Mouse (Mus musculus) right cerebral cortex, postnatal 14 days (tissue): ENCODE data around the gene Rmdn3.

Source experiments
- DNase-seq: peaks from one replicate; pipeline ENCODE4 v3.0.0; 2022

Gene Rmdn3

GRCm38 (mm10) chr2:119156681-119157572 is at the start of gene Rmdn3:
Gene Rmdn3 (minus strand): TSS chr2:119157034.
- DNase-seq = peak; percentile 96

- DNase-seq = no peak
These were observed 47.1 kb upstream of the Rmdn3 start for GRCm38 (mm10) chr2:119203871-119204460.

- peak; percentile 29 for DNase-seq
These were observed 46.1 kb upstream of the Rmdn3 start for GRCm38 (mm10) chr2:119202914-119203453.

- DNase-seq = no peak
These were observed 42.1 kb upstream of the Rmdn3 start for GRCm38 (mm10) chr2:119198934-119199333.

GRCm38 (mm10) chr2:119198049-119198448 is 41.2 kb upstream of the Rmdn3 start:
- DNase-seq = no peak

GRCm38 (mm10) chr2:119197493-119197892 is 40.7 kb upstream of the Rmdn3 start:
- DNase-seq = no peak

- DNase-seq = no peak
These were observed 39.7 kb upstream of the Rmdn3 start for GRCm38 (mm10) chr2:119196316-119197108.

- DNase-seq = no peak
These were observed 37.3 kb upstream of the Rmdn3 start for GRCm38 (mm10) chr2:119194140-119194539.

GRCm38 (mm10) chr2:119190969-119191368 is 34.1 kb upstream of the Rmdn3 start:
- DNase-seq = no peak

GRCm38 (mm10) chr2:119189029-119189710 is 32.3 kb upstream of the Rmdn3 start:
- peak; percentile 81 for DNase-seq

GRCm38 (mm10) chr2:119182914-119183313 is 26.1 kb upstream of the Rmdn3 start:
- DNase-seq = no peak

GRCm38 (mm10) chr2:119177384-119177939 is 20.6 kb upstream of the Rmdn3 start:
- no peak for DNase-seq

GRCm38 (mm10) chr2:119176761-119177160 is 19.9 kb upstream of the Rmdn3 start:
- no peak for DNase-seq

GRCm38 (mm10) chr2:119175614-119176013 is 18.8 kb upstream of the Rmdn3 start:
- no peak for DNase-seq

- no peak for DNase-seq
These were observed 18.0 kb upstream of the Rmdn3 start for GRCm38 (mm10) chr2:119174866-119175265.

GRCm38 (mm10) chr2:119173991-119174651 is 17.3 kb upstream of the Rmdn3 start, which contains the start of gene Gm14137:
Gene Gm14137 (plus strand): TSS chr2:119174509.
- DNase-seq = no peak

- peak; percentile 37 for DNase-seq
These were observed 16.2 kb upstream of the Rmdn3 start for GRCm38 (mm10) chr2:119172862-119173576.

- no peak for DNase-seq
These were observed 15.6 kb upstream of the Rmdn3 start for GRCm38 (mm10) chr2:119172446-119172845.

GRCm38 (mm10) chr2:119171574-119171973 is 14.7 kb upstream of the Rmdn3 start:
- no peak for DNase-seq

- no peak for DNase-seq
These were observed 13.4 kb upstream of the Rmdn3 start for GRCm38 (mm10) chr2:119170282-119170681.

GRCm38 (mm10) chr2:119167866-119168256 is 11.0 kb upstream of the Rmdn3 start:
- DNase-seq = no peak
